Mouse (Mus musculus): ENCODE measurements around the gene Fgfrl1. TPM values are rescaled to one million over a fixed set of nuclear protein-coding genes. Genes with fewer than 3 reads are reported as not detected.

Gene Fgfrl1
- polyA plus RNA-seq, 1 experiment from 2014 or later, result 36.3 TPM

GRCm38 (mm10) chr5:108654444-108654990 is 37.7 kb upstream of the Fgfrl1 start:
- peaks cover 7% of the 10 kb centered on the region for H3K4me1 ChIP-seq
- H3K9ac ChIP-seq, result no peak overlapping the region
- H3K4me2 ChIP-seq, result no peak overlapping the region
- H3K4me3 ChIP-seq, result no peak overlapping the region
- no peak for ATAC-seq (ENCODE audit: borderline replicate concordance, extremely low read depth, low FRiP score, low TSS enrichment)
- H3K27me3 ChIP-seq, result no peaks in the 10 kb centered on the region
- H3K9me3 ChIP-seq, result no peaks in the 10 kb centered on the region
- 93% methylated on average over 10 of the region's 10 CpGs for WGBS
- H3K36me3 ChIP-seq, result peaks cover 46% of the 10 kb centered on the region
- no peak overlapping the region for H3K27ac ChIP-seq

GRCm38 (mm10) chr5:108655381-108655780 is 36.8 kb upstream of the Fgfrl1 start:
- Histone ChIP-seq H3K36me3 (peaks cover 42% of the 10 kb centered on the region), H3K4me2 (no peak overlapping the region), H3K27me3 (no peaks in the 10 kb centered on the region), H3K9ac (no peak overlapping the region), H3K9me3 (no peaks in the 10 kb centered on the region), H3K27ac (no peak overlapping the region), H3K4me3 (no peak overlapping the region), H3K4me1 (peaks cover 12% of the 10 kb centered on the region)
- WGBS, result 91% methylated on average over 9 of the region's 9 CpGs
- no peak for ATAC-seq (ENCODE audit: borderline replicate concordance, extremely low read depth, low FRiP score, low TSS enrichment)

GRCm38 (mm10) chr5:108655891-108656650 is 36.1 kb upstream of the Fgfrl1 start:
- Histone ChIP-seq H3K9ac (no peak overlapping the region), H3K4me2 (no peak overlapping the region), H3K9me3 (no peaks in the 10 kb centered on the region), H3K4me3 (no peak overlapping the region), H3K27ac (no peak overlapping the region), H3K36me3 (peaks cover 36% of the 10 kb centered on the region), H3K4me1 (peaks cover 16% of the 10 kb centered on the region), H3K27me3 (no peaks in the 10 kb centered on the region)
- WGBS, result 93% methylated on average over 15 of the region's 15 CpGs
- no peak for ATAC-seq (ENCODE audit: borderline replicate concordance, extremely low read depth, low FRiP score, low TSS enrichment)

GRCm38 (mm10) chr5:108657406-108657805 is 34.8 kb upstream of the Fgfrl1 start:
- Histone ChIP-seq H3K4me1 (peaks cover 16% of the 10 kb centered on the region), H3K4me3 (no peak overlapping the region), H3K27me3 (no peaks in the 10 kb centered on the region), H3K9me3 (no peaks in the 10 kb centered on the region), H3K36me3 (peaks cover 31% of the 10 kb centered on the region), H3K9ac (no peak overlapping the region), H3K4me2 (no peak overlapping the region), H3K27ac (no peak overlapping the region)
- 73% methylated on average over 5 of the region's 5 CpGs for WGBS
- no peak for ATAC-seq (ENCODE audit: borderline replicate concordance, extremely low read depth, low FRiP score, low TSS enrichment)

- no peak overlapping the region for H3K27ac ChIP-seq
- WGBS, result 96% methylated on average over 1 of the region's 1 CpGs
- H3K36me3 ChIP-seq, result peaks cover 26% of the 10 kb centered on the region
- H3K4me1 ChIP-seq, result peaks cover 16% of the 10 kb centered on the region
- no peak overlapping the region for H3K9ac ChIP-seq
- H3K27me3 ChIP-seq, result no peaks in the 10 kb centered on the region
- no peak overlapping the region for H3K4me3 ChIP-seq
- no peak for ATAC-seq (ENCODE audit: borderline replicate concordance, extremely low read depth, low FRiP score, low TSS enrichment)
- no peaks in the 10 kb centered on the region for H3K9me3 ChIP-seq
- H3K4me2 ChIP-seq, result no peak overlapping the region
These were observed 33.6 kb upstream of the Fgfrl1 start for GRCm38 (mm10) chr5:108658611-108659010.

- Histone ChIP-seq H3K27ac (peak within 1 kb of the TSS; percentile 52; the same call in 1 of the 2 replicates), H3K36me3 (peaks cover 12% of the 10 kb centered on the region), H3K9me3 (no peaks in the 10 kb centered on the region), H3K4me3 (peak within 1 kb of the TSS; percentile 79), H3K9ac (peak within 1 kb of the TSS; percentile 87), H3K4me2 (peak within 1 kb of the TSS; percentile 84), H3K4me1 (peaks cover 16% of the 10 kb centered on the region), H3K27me3 (no peaks in the 10 kb centered on the region)
- ATAC-seq (ENCODE audit: borderline replicate concordance, extremely low read depth, low FRiP score, low TSS enrichment), result peak; percentile 1
- 9% methylated on average over 24 of the region's 24 CpGs for WGBS
These were observed 32.2 kb upstream of the Fgfrl1 start, which contains the start of gene Idua for GRCm38 (mm10) chr5:108659698-108660631. Idua (plus strand) TSS chr5:108660331.

- 12% methylated on average over 36 of the region's 36 CpGs for WGBS
- peaks cover 4% of the 10 kb centered on the region for H3K36me3 ChIP-seq
- peak overlapping the region; percentile 79 for H3K4me3 ChIP-seq
- ATAC-seq (ENCODE audit: borderline replicate concordance, extremely low read depth, low FRiP score, low TSS enrichment), result peak; percentile 98
- H3K27me3 ChIP-seq, result no peaks in the 10 kb centered on the region
- peak overlapping the region; percentile 87 for H3K9ac ChIP-seq
- H3K9me3 ChIP-seq, result no peaks in the 10 kb centered on the region
- H3K4me2 ChIP-seq, result peak overlapping the region; percentile 84
- peak overlapping the region; percentile 52; the same call in 1 of the 2 replicates for H3K27ac ChIP-seq
- peaks cover 16% of the 10 kb centered on the region for H3K4me1 ChIP-seq
These were observed 31.4 kb upstream of the Fgfrl1 start for GRCm38 (mm10) chr5:108660632-108661268.

GRCm38 (mm10) chr5:108662772-108663171 is 29.4 kb upstream of the Fgfrl1 start:
- Histone ChIP-seq H3K27me3 (no peaks in the 10 kb centered on the region), H3K9ac (no peak overlapping the region), H3K9me3 (no peaks in the 10 kb centered on the region), H3K27ac (no peak overlapping the region), H3K4me1 (peaks cover 16% of the 10 kb centered on the region), H3K36me3 (0 out of 2 replicates have a peak, but pooled peaks cover under 1% of the 10 kb centered on the region), H3K4me2 (no peak overlapping the region), H3K4me3 (no peak overlapping the region)
- ATAC-seq (ENCODE audit: borderline replicate concordance, extremely low read depth, low FRiP score, low TSS enrichment), result no peak
- WGBS, result 85% methylated on average over 4 of the region's 4 CpGs

GRCm38 (mm10) chr5:108665066-108665465 is 27.1 kb upstream of the Fgfrl1 start:
- H3K36me3 ChIP-seq, result no peaks in the 10 kb centered on the region
- no peak overlapping the region for H3K9ac ChIP-seq
- H3K4me2 ChIP-seq, result no peak overlapping the region
- H3K27ac ChIP-seq, result no peak overlapping the region
- no peaks in the 10 kb centered on the region for H3K27me3 ChIP-seq
- no peak for ATAC-seq (ENCODE audit: borderline replicate concordance, extremely low read depth, low FRiP score, low TSS enrichment)
- peaks cover 16% of the 10 kb centered on the region for H3K4me1 ChIP-seq
- no peak overlapping the region for H3K4me3 ChIP-seq
- H3K9me3 ChIP-seq, result no peaks in the 10 kb centered on the region
- 36% methylated on average over 3 of the region's 3 CpGs for WGBS

- 52% methylated on average over 2 of the region's 2 CpGs for WGBS
- Histone ChIP-seq H3K9me3 (no peaks in the 10 kb centered on the region), H3K4me3 (no peak overlapping the region), H3K36me3 (peaks cover 9% of the 10 kb centered on the region; the same call in 1 of the 2 replicates), H3K4me1 (peaks cover 18% of the 10 kb centered on the region), H3K27ac (no peak overlapping the region), H3K9ac (no peak overlapping the region), H3K27me3 (no peaks in the 10 kb centered on the region), H3K4me2 (no peak overlapping the region)
- no peak for ATAC-seq (ENCODE audit: borderline replicate concordance, extremely low read depth, low FRiP score, low TSS enrichment)
These were observed 24.8 kb upstream of the Fgfrl1 start for GRCm38 (mm10) chr5:108667370-108667769.

- 13% methylated on average over 3 of the region's 3 CpGs for WGBS
- ATAC-seq (ENCODE audit: borderline replicate concordance, extremely low read depth, low FRiP score, low TSS enrichment), result no peak
- peak overlapping the region; percentile 82 for H3K27ac ChIP-seq
- no peaks in the 10 kb centered on the region for H3K9me3 ChIP-seq
- no peaks in the 10 kb centered on the region for H3K27me3 ChIP-seq
- H3K4me3 ChIP-seq, result peak overlapping the region; percentile 58
- peak overlapping the region; percentile 81 for H3K4me2 ChIP-seq
- H3K9ac ChIP-seq, result peak overlapping the region; percentile 72
- peaks cover 18% of the 10 kb centered on the region for H3K4me1 ChIP-seq
- peaks cover 10% of the 10 kb centered on the region; the same call in 1 of the 2 replicates for H3K36me3 ChIP-seq
These were observed 23.7 kb upstream of the Fgfrl1 start for GRCm38 (mm10) chr5:108668387-108668932.

Data from lung, embryonic 15.5 days (tissue).